Mouse (Mus musculus) small intestine, adult 2 months (tissue): ENCODE data around the gene Rgs8.

ENCODE experiments used
- CTCF ChIP-seq: fragments of 200-500 bp; IDR thresholded peaks from 2 replicates; pipeline ENCODE4 v1.5.1; 2012; ENCODE audit warnings: low read depth, mild to moderate bottlenecking, control low read depth, inconsistent platforms, low read length, moderate library complexity, mixed read lengths; ENCODE audit not compliant: insufficient replicate concordance, insufficient read length; ENCODE audit errors: extremely low read depth
- POLR2A ChIP-seq: fragments of 200-500 bp; IDR thresholded peaks from 2 replicates; pipeline ENCODE4 v1.6.1; 2012; ENCODE audit warnings: low read depth, mild to moderate bottlenecking, control low read depth, inconsistent platforms, low read length, moderate library complexity

- TF ChIP-seq CTCF = no peak
- TF ChIP-seq POLR2A = no peak
Measured at GRCm38 (mm10) chr1:153701461-153701860, 48.6 kb downstream of the Rgs8 start.
